Mouse (Mus musculus): ENCODE data around the gene Gng8. TPM values are rescaled to one million over a fixed set of nuclear protein-coding genes. Genes with fewer than 3 reads are reported as not detected.

Gene Gng8
- polyA plus RNA-seq, 1 experiment from 2014 or later, result 13.9 TPM

- Histone ChIP-seq H3K4me2 (ENCODE audit: low read length) (no peak overlapping the region), H3K4me3 (ENCODE audit: low read depth, low read length) (no peak overlapping the region), H3K9me3 (ENCODE audit: control insufficient read depth, low read length) (no peaks in the 10 kb centered on the region), H3K27me3 (replicated peaks; ENCODE audit: control insufficient read depth, insufficient read depth, low read length) (peaks cover 30% of the 10 kb centered on the region), H3K4me1 (replicated peaks; ENCODE audit: control insufficient read depth, insufficient read depth, low read length) (peaks cover 41% of the 10 kb centered on the region), H3K27ac (ENCODE audit: low read depth) (no peak overlapping the region), H3K9ac (ENCODE audit: low read length) (no peak overlapping the region), H3K36me3 (ENCODE audit: control insufficient read depth, insufficient read depth, low read length) (no peaks in the 10 kb centered on the region)
- DNase-seq (ENCODE audit: low spot score) (no peak), ATAC-seq (replicated peaks; ENCODE audit: low FRiP score, low TSS enrichment, low read depth) (no peak)
- WGBS, result 48% methylated on average over 4 of the region's 4 CpGs
These were observed 51.3 kb downstream of the Gng8 start for GRCm38 (mm10) chr7:16942861-16943260.

DNA sequence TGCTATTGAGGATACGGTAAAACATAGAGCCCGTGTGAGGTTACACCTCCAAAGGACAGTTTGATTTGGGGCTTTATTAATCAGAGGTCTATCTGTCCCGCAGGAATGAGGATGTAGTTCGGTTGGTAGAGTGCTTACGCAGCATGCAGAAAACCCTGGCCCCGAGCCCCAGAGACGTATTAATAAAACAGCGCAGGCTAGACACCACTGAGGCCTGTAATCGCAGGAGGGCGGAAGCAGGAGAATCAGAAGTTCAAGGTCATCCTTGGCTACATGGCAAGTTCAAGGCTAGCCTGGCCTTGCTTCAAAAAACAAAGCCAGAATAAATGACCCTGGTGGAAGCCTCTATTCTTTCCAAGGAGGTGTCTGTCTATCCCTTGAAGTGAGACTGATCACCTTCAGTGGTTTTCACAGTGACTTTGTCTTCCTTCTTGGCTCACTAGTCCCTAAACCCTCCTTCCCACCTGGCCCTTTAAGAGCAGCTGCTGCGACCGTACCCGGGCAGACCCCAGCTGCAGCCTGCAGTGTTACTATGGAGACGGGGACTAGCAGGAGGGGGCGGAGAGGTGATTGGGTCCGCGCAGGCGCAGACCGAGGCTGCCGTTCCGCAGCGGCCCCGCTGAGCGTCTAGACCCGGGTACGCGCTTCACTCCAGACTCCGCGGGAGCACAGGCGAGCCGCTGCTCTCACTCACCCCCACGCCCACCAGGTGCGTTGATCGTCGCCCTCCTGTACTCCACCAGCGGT, 52.6 kb downstream of the Gng8 start, which contains the start of gene Pnmal2:
Pnmal2 (plus strand) TSS at position 622 of the 747 bp plus-strand sequence.
- no peaks in the 10 kb centered on the region for H3K36me3 ChIP-seq (ENCODE audit: control insufficient read depth, insufficient read depth, low read length)
- H3K27ac ChIP-seq (ENCODE audit: low read depth), result no peak within 1 kb of the TSS
- peaks cover 50% of the 10 kb centered on the region for H3K4me1 ChIP-seq (replicated peaks; ENCODE audit: control insufficient read depth, insufficient read depth, low read length)
- 15% methylated on average over 36 of the region's 36 CpGs for WGBS
- H3K9ac ChIP-seq (ENCODE audit: low read length), result peak within 1 kb of the TSS; percentile 49
- peaks cover 43% of the 10 kb centered on the region for H3K27me3 ChIP-seq (replicated peaks; ENCODE audit: control insufficient read depth, insufficient read depth, low read length)
- peak within 1 kb of the TSS; percentile 74 for H3K4me2 ChIP-seq (ENCODE audit: low read length)
- DNase-seq (ENCODE audit: low spot score) (peak; percentile 91), ATAC-seq (replicated peaks; ENCODE audit: low FRiP score, low TSS enrichment, low read depth) (peak; percentile 80)
- H3K4me3 ChIP-seq (ENCODE audit: low read depth, low read length), result peak within 1 kb of the TSS; percentile 49
- H3K9me3 ChIP-seq (ENCODE audit: control insufficient read depth, low read length), result no peaks in the 10 kb centered on the region

DNA sequence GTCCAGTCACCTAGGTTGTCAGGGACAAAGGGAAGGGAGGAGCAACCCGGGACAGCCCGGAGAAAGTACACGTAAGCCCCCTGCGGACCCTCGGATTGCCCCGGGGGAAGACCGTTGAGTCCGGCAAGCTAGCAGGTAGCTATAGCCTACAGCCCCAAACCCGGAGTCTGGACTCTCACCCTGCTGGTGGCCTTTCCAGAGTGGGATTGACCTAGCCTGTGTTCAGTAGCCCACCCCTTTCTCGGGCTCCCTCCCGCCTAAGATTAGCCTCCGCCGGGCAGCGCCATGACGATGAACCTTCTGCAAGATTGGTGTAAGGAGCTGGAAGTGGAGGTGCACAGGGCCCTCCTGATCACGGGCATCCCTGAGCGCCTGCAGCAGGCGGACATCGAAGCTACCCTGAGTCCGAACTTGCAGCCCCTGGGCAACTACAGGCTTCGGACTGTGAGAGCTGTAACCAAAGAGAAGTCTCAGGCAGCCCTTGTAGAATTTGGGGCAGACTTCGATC, 53.3 kb downstream of the Gng8 start:
- 3% methylated on average over 22 of the region's 22 CpGs for WGBS
- DNase-seq (ENCODE audit: low spot score) (no peak), ATAC-seq (replicated peaks; ENCODE audit: low FRiP score, low TSS enrichment, low read depth) (peak; percentile 6)
- Histone ChIP-seq H3K4me3 (ENCODE audit: low read depth, low read length) (peak overlapping the region; percentile 49), H3K9me3 (ENCODE audit: control insufficient read depth, low read length) (no peaks in the 10 kb centered on the region), H3K27ac (ENCODE audit: low read depth) (no peak overlapping the region), H3K36me3 (ENCODE audit: control insufficient read depth, insufficient read depth, low read length) (no peaks in the 10 kb centered on the region), H3K9ac (ENCODE audit: low read length) (peak overlapping the region; percentile 49), H3K27me3 (replicated peaks; ENCODE audit: control insufficient read depth, insufficient read depth, low read length) (peaks cover 49% of the 10 kb centered on the region), H3K4me2 (ENCODE audit: low read length) (peak overlapping the region; percentile 74), H3K4me1 (replicated peaks; ENCODE audit: control insufficient read depth, insufficient read depth, low read length) (peaks cover 49% of the 10 kb centered on the region)

Other genes starting within 250 kb of the Gng8 start
- not detected in 2 replicates for gene Ceacam15, start 216.1 kb upstream of the Gng8 start, polyA plus RNA-seq (2014; fragmentation: Nextera tagmentation; extraction: Ambion mirVana)
- not detected in 2 replicates for gene Ceacam9, start 169.9 kb upstream of the Gng8 start, polyA plus RNA-seq (2014; fragmentation: Nextera tagmentation; extraction: Ambion mirVana)
- gene Ap2s1, start 153.4 kb upstream of the Gng8 start, polyA plus RNA-seq (2014; fragmentation: Nextera tagmentation; extraction: Ambion mirVana), result 255 and 270 TPM in 2 replicates
- gene Slc1a5, start 110.4 kb upstream of the Gng8 start, polyA plus RNA-seq (2014; fragmentation: Nextera tagmentation; extraction: Ambion mirVana), result 41.5 and 43.9 TPM in 2 replicates
- 107 and 111 TPM in 2 replicates for gene Strn4, start 75.9 kb upstream of the Gng8 start, polyA plus RNA-seq (2014; fragmentation: Nextera tagmentation; extraction: Ambion mirVana)
- gene Fkrp, start 75.1 kb upstream of the Gng8 start, polyA plus RNA-seq (2014; fragmentation: Nextera tagmentation; extraction: Ambion mirVana), result 27.5 and 28.3 TPM in 2 replicates
- gene Prkd2, start 48.9 kb upstream of the Gng8 start, polyA plus RNA-seq (2014; fragmentation: Nextera tagmentation; extraction: Ambion mirVana), result 12.0 and 12.8 TPM in 2 replicates
- gene Dact3, start 16.5 kb upstream of the Gng8 start, polyA plus RNA-seq (2014; fragmentation: Nextera tagmentation; extraction: Ambion mirVana), result 5.3 and 5.5 TPM in 2 replicates
- 2.2 and 2.3 TPM in 2 replicates for gene Ptgir, start 14.7 kb downstream of the Gng8 start, polyA plus RNA-seq (2014; fragmentation: Nextera tagmentation; extraction: Ambion mirVana)
- gene Calm3, start 32.3 kb downstream of the Gng8 start, polyA plus RNA-seq (2014; fragmentation: Nextera tagmentation; extraction: Ambion mirVana), result 184 and 190 TPM in 2 replicates
- 4.1 and 5.3 TPM in 2 replicates for gene Pnmal2, start 52.9 kb downstream of the Gng8 start, polyA plus RNA-seq (2014; fragmentation: Nextera tagmentation; extraction: Ambion mirVana)
- 3.7 and 4.1 TPM in 2 replicates for gene Pnmal1, start 67.9 kb downstream of the Gng8 start, polyA plus RNA-seq (2014; fragmentation: Nextera tagmentation; extraction: Ambion mirVana)
- 0.51 and 0.62 TPM in 2 replicates for gene Gm42372, start 91.3 kb downstream of the Gng8 start, polyA plus RNA-seq (2014; fragmentation: Nextera tagmentation; extraction: Ambion mirVana)
- 24.1 and 26.0 TPM in 2 replicates for gene Ccdc8, start 100.9 kb downstream of the Gng8 start, polyA plus RNA-seq (2014; fragmentation: Nextera tagmentation; extraction: Ambion mirVana)
- gene Ppp5c, start 136.1 kb downstream of the Gng8 start, polyA plus RNA-seq (2014; fragmentation: Nextera tagmentation; extraction: Ambion mirVana), result 101 and 103 TPM in 2 replicates
- 55.8 and 58.2 TPM in 2 replicates for gene Hif3a, start 170.6 kb downstream of the Gng8 start, polyA plus RNA-seq (2014; fragmentation: Nextera tagmentation; extraction: Ambion mirVana)
- 0.11 and 0.36 TPM in 2 replicates for gene Psg16, start 182.3 kb downstream of the Gng8 start, polyA plus RNA-seq (2014; fragmentation: Nextera tagmentation; extraction: Ambion mirVana)

Measured in intestine, embryonic 14.5 days (tissue).